ENCODE assay signal across 10 mouse cellular contexts in the genomic region with DNA sequence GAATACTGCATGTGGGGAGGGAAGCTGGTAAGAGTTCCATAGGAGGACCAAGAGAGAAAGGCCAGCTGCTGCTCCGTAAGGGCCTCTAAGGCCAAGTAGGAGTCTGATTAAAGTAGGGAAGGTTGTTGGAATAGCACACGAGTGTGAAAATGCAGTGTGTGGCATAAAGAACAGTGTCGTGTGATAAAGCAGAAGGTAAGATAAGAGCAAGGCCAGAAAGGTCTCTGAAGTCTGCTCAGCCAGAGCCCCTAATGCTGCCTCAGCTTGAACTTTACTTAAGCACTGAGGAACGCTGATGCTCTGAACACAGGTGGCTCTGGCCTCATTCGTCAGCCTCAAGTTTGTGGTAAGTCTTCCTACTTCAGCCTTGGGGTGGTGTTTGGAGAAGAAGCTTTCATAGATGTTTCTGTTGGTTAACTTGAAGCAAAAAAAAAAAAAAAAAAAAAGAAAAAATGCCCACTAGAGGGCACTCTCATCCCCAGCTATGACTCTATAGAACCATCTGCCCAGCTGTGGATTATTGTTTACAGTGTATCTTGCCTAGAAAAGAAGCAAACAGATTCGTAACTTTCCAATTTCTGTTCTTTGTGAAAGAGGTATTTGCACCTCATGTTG. TPM values are rescaled to one million over a fixed set of nuclear protein-coding genes. Genes with fewer than 3 reads are reported as not detected.
DNase-seq lines count a peak whose midpoint lies in the region; ATAC-seq lines count a peak whose summit lies in the region.
"Had no signal": no experiment of that assay in that cellular context is flagged by ENCODE, and none has a peak within 500 bp of the region (broad histone marks: within the 10 kb centered on the region; RNA-seq: fewer than 3 reads in every experiment).

No protein-coding gene starts in this region.

- H3K9me3 ChIP-seq in forebrain, embryonic 13.5 days (replicated peaks), result no peaks in the 10 kb centered on the region
- H3K9me3 ChIP-seq in forebrain, embryonic 12.5 days, result no peaks in the 10 kb centered on the region
- H3K9me3 ChIP-seq in neural tube, embryonic 14.5 days (ENCODE audit: control insufficient read depth, low read length), result no peaks in the 10 kb centered on the region
- H3K9me3 ChIP-seq in neural tube, embryonic 15.5 days (replicated peaks), result no peaks in the 10 kb centered on the region
- H3K9me3 ChIP-seq in liver, embryonic 13.5 days (replicated peaks), result no peaks in the 10 kb centered on the region

- H3K4me1 ChIP-seq in forebrain, embryonic 13.5 days, result no peaks in the 10 kb centered on the region
- H3K4me1 ChIP-seq in forebrain, embryonic 12.5 days, result no peaks in the 10 kb centered on the region
- no peaks in the 10 kb centered on the region for H3K4me1 ChIP-seq in neural tube, embryonic 14.5 days (ENCODE audit: control insufficient read depth, insufficient read depth, low read length)
- no peaks in the 10 kb centered on the region for H3K4me1 ChIP-seq in neural tube, embryonic 15.5 days
- peaks cover 56% of the 10 kb centered on the region for H3K4me1 ChIP-seq in liver, embryonic 13.5 days (replicated peaks)

- ATAC-seq in forebrain, embryonic 13.5 days, result peak; percentile 53; the same call in 1 of the 2 replicates
- ATAC-seq in forebrain, embryonic 12.5 days (ENCODE audit: low FRiP score), result no peak
- ATAC-seq in neural tube, embryonic 14.5 days (ENCODE audit: low read depth), result peak; percentile 51; the same call in 1 of the 2 replicates
- ATAC-seq in neural tube, embryonic 15.5 days (ENCODE audit: low FRiP score), result no peak; the same call in 1 of the 2 replicates
- ATAC-seq in liver, embryonic 13.5 days (ENCODE audit: low read depth), result peak; percentile 41

- no peak overlapping the region for H3K4me3 ChIP-seq in forebrain, embryonic 13.5 days
- no peak overlapping the region for H3K4me3 ChIP-seq in forebrain, embryonic 12.5 days (replicated peaks)
- no peak overlapping the region for H3K4me3 ChIP-seq in neural tube, embryonic 14.5 days (ENCODE audit: low read depth, low read length)
- H3K4me3 ChIP-seq in neural tube, embryonic 15.5 days (replicated peaks), result no peak overlapping the region
- no peak overlapping the region for H3K4me3 ChIP-seq in liver, embryonic 13.5 days (replicated peaks)

- H3K4me2 ChIP-seq in forebrain, embryonic 13.5 days, result no peak overlapping the region
- H3K4me2 ChIP-seq in forebrain, embryonic 12.5 days, result no peak overlapping the region
- H3K4me2 ChIP-seq in neural tube, embryonic 14.5 days (ENCODE audit: low read depth, low read length), result no peak overlapping the region
- H3K4me2 ChIP-seq in neural tube, embryonic 15.5 days, result no peak overlapping the region
- peak overlapping the region; percentile 33; the same call in 1 of the 2 replicates for H3K4me2 ChIP-seq in liver, embryonic 13.5 days

- peaks cover 42% of the 10 kb centered on the region for H3K36me3 ChIP-seq in forebrain, embryonic 13.5 days (ENCODE audit: poor library complexity, severe bottlenecking)
- peaks cover 19% of the 10 kb centered on the region for H3K36me3 ChIP-seq in forebrain, embryonic 12.5 days (replicated peaks)
- peaks cover 14% of the 10 kb centered on the region; the same call in 1 of the 2 replicates for H3K36me3 ChIP-seq in neural tube, embryonic 14.5 days (ENCODE audit: control insufficient read depth, insufficient read depth, low read length)
- H3K36me3 ChIP-seq in neural tube, embryonic 15.5 days, result peaks cover 10% of the 10 kb centered on the region
- peaks cover 60% of the 10 kb centered on the region for H3K36me3 ChIP-seq in liver, embryonic 13.5 days

- no peak overlapping the region for H3K27ac ChIP-seq in forebrain, embryonic 13.5 days
- H3K27ac ChIP-seq in forebrain, embryonic 12.5 days, result no peak overlapping the region
- H3K27ac ChIP-seq in neural tube, embryonic 14.5 days (ENCODE audit: low read depth, low read length), result no peak overlapping the region
- H3K27ac ChIP-seq in neural tube, embryonic 15.5 days (replicated peaks), result no peak overlapping the region
- peak overlapping the region; percentile 90 for H3K27ac ChIP-seq in liver, embryonic 13.5 days
- H3K27ac ChIP-seq: macrophage had no signal

- no peaks in the 10 kb centered on the region for H3K27me3 ChIP-seq in forebrain, embryonic 13.5 days
- no peaks in the 10 kb centered on the region for H3K27me3 ChIP-seq in forebrain, embryonic 12.5 days
- no peaks in the 10 kb centered on the region for H3K27me3 ChIP-seq in neural tube, embryonic 14.5 days (ENCODE audit: control insufficient read depth, insufficient read depth, low read length)
- H3K27me3 ChIP-seq in neural tube, embryonic 15.5 days (replicated peaks), result no peaks in the 10 kb centered on the region
- H3K27me3 ChIP-seq in liver, embryonic 13.5 days, result no peaks in the 10 kb centered on the region

- DNase-seq in liver, embryonic 13.5 days, result peak; percentile 26
- no peak for DNase-seq in urinary bladder, postnatal 36 days (ENCODE audit: low spot score in 2 of 2)
- no peak for DNase-seq in cerebellum, adult 8-10 months
- no peak for DNase-seq in kidney, adult 9 months
- DNase-seq: heart, postnatal 14 days had no signal

- no peak overlapping the region for H3K9ac ChIP-seq in forebrain, embryonic 13.5 days
- no peak overlapping the region for H3K9ac ChIP-seq in forebrain, embryonic 12.5 days
- no peak overlapping the region for H3K9ac ChIP-seq in neural tube, embryonic 14.5 days (replicated peaks; ENCODE audit: low read depth, low read length)
- H3K9ac ChIP-seq in neural tube, embryonic 15.5 days (replicated peaks), result no peak overlapping the region
- peak overlapping the region; percentile 36; the same call in 1 of the 2 replicates for H3K9ac ChIP-seq in liver, embryonic 13.5 days

- 67% methylated on average over 6 of the region's 6 CpGs for WGBS in forebrain, embryonic 13.5 days
- 64% methylated on average over 6 of the region's 6 CpGs for WGBS in forebrain, embryonic 12.5 days
- WGBS in neural tube, embryonic 14.5 days, result 63% methylated on average over 6 of the region's 6 CpGs
- 61% methylated on average over 6 of the region's 6 CpGs for WGBS in neural tube, embryonic 15.5 days
- 24% methylated on average over 6 of the region's 6 CpGs for WGBS in liver, embryonic 13.5 days (ENCODE audit: insufficient replicate concordance)

RNA-seq across cellular contexts. Expression of gene Leprot, which starts 9.5 kb away (rescaled TPM):
- polyA plus RNA-seq in forebrain, embryonic 13.5 days (2015; fragmentation: Nextera tagmentation; extraction: Ambion mirVana), result 74.2 and 76.6 TPM in 2 replicates
- polyA plus RNA-seq in forebrain, embryonic 12.5 days (2016; fragmentation: Nextera tagmentation; extraction: Ambion mirVana), result 62.8 and 63.9 TPM in 2 replicates
- polyA plus RNA-seq in neural tube, embryonic 14.5 days (2014; fragmentation: Nextera tagmentation; extraction: Ambion mirVana), result 72.1 and 84.5 TPM in 2 replicates
- polyA plus RNA-seq in neural tube, embryonic 15.5 days (2015; fragmentation: Nextera tagmentation; extraction: Ambion mirVana), result 75.6 and 77.5 TPM in 2 replicates
- polyA plus RNA-seq in liver, embryonic 13.5 days (2015; fragmentation: Nextera tagmentation; extraction: Ambion mirVana), result 50.8 and 57.5 TPM in 2 replicates

Comparison
In these comparisons a context has a peak if more than half of its experiments do, and no peak if none do; other contexts are left out.
1. ATAC-seq: peak in forebrain, embryonic 13.5 days (single experiment), neural tube, embryonic 14.5 days (single experiment) and liver, embryonic 13.5 days (single experiment); none in forebrain, embryonic 12.5 days (single experiment) and neural tube, embryonic 15.5 days (single experiment).